Mouse (Mus musculus): ENCODE results near the gene Svep1. TPM values are rescaled to one million over a fixed set of nuclear protein-coding genes. Genes with fewer than 3 reads are reported as not detected.

The Svep1 gene
- total RNA-seq, 2 experiments from 2014 or later = 5.1 to 7.5 TPM

DNA sequence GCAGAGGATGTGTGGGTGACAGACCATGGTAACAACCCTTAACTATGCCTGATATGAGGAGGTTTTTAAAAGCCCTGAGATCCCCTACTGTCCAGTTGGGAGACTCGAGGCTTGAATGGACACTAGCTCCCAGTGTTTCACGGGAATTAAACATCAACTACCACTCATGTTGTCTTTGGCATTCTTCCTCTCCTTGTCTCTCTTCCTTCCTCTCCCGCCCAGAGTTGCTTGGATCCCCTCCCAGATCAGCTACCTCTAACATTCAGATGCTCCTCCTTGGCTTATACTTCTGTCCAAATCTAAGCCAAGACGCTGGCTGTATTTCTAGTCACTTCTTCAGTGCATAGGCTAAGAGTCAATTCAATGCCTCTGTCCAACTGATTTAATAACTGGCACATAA, 9.9 kb downstream of the Svep1 start:
- 0 out of 2 replicates have a peak overlapping the region, but pooled peaks have one; percentile 24 for H3K27ac ChIP-seq

DNA sequence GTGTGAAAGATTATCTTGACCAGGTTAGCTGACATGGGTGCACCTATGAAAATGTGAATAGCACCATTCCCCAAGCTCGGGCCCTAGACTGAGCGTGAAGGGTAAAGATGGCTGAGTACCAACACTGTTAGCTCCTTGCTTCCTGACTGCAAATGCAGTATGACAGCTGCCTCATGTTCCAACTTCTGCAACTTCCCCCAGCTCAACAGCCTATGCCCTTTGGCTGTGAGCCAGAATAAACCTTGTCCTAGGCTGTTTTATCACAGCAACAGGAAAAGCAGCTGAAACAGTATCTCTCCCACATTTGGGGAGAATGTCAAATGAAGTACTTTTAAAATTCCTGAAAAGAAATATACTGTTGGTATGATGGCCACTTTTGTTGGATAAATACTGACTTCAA, 10.7 kb downstream of the Svep1 start:
- no peak for DNase-seq
- Histone ChIP-seq H3K27ac (no peak overlapping the region), H3K4me3 (no peak overlapping the region)
- intact Hi-C loops (cut with DNase I) = no loop called here
- no peak for TF ChIP-seq CTCF (IDR thresholded peaks at IDR 0.05)

More for the DNA sequence above, 9.9 kb downstream of the Svep1 start:
- H3K4me3 ChIP-seq = no peak overlapping the region
- no peak for TF ChIP-seq CTCF (IDR thresholded peaks at IDR 0.05)
- peak; percentile 36 for DNase-seq
- intact Hi-C loops (cut with DNase I) = no loop called here

- H3K27ac ChIP-seq = 0 out of 2 replicates have a peak overlapping the region, but pooled peaks have one; percentile 28
- DNase-seq = no peak
- intact Hi-C loops (cut with DNase I) = no loop called here
- no peak for TF ChIP-seq CTCF (IDR thresholded peaks at IDR 0.05)
- H3K4me3 ChIP-seq = no peak overlapping the region
Observed at GRCm38 (mm10) chr4:58189281-58189680, 17.4 kb downstream of the Svep1 start.

DNA sequence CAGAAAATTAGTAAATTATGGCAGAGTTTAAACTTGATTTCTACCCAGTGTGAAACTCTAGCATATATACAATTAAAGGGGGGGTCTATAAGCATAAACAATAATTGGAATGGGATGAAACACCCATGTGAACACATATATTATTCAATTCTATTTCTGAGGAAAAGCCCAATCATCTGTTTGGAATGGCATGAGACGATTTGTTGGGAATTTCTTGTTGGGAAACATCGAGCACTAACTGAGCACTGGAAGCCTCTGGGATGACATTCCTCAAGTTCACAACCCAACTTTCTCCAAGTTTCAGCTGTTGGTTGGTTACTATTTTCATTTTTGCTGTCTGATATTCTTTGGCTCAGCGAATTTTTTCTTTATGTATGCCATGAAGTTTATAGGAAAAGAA, 21.3 kb downstream of the Svep1 start:
- peak overlapping the region; percentile 56 for H3K27ac ChIP-seq
- DNase-seq = no peak
- no peak for TF ChIP-seq CTCF (IDR thresholded peaks at IDR 0.05)
- no peak overlapping the region for H3K4me3 ChIP-seq
- intact Hi-C loops (cut with DNase I) = no loop called here

DNA sequence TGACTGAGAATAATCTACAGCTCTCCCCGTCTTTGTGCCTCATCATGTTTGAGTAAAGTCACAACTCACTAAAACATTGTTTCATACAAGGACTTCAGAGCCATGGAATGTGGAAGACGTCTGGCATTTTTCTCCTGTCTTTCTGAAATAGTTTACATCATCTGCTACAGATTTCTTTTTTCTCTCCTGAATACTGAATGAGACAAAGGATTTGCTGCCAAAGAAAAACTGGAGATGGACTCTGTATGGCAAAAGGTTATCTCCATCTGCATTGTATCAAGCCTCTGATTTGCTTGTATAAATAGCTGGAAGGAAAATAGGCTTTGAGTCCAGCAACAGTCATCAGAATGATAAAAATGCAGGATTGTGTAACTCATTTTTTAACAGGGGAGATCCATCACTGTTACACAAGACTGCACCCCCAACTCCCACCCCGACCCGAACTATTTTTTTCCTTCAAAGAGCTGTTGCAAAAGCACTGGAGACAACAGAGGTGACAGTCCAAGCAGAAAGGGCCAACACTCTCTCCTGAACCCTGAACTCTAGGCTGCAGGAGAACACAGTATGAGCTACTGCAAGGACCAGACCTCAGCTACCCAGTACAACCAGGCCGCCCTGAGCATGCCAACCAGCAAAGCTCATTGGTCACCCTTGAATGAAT, 21.8 kb downstream of the Svep1 start:
- Histone ChIP-seq H3K27ac (peak overlapping the region; percentile 57), H3K4me3 (no peak overlapping the region)
- TF ChIP-seq CTCF (IDR thresholded peaks at IDR 0.05) = no peak
- intact Hi-C loops (cut with DNase I) = no loop called here
- no peak for DNase-seq

- Histone ChIP-seq H3K27ac (peak overlapping the region; percentile 57), H3K4me3 (no peak overlapping the region)
- no peak for TF ChIP-seq CTCF (IDR thresholded peaks at IDR 0.05)
- no peak for DNase-seq
- intact Hi-C loops (cut with DNase I) = no loop called here
Observed at GRCm38 (mm10) chr4:58183897-58184296, 22.8 kb downstream of the Svep1 start.

- Histone ChIP-seq H3K27ac (no peak overlapping the region), H3K4me3 (no peak overlapping the region)
- no peak for DNase-seq
- TF ChIP-seq CTCF (IDR thresholded peaks at IDR 0.05) = no peak
- intact Hi-C loops (cut with DNase I) = no loop called here
Observed at GRCm38 (mm10) chr4:58178489-58178888, 28.2 kb downstream of the Svep1 start.

- no peak overlapping the region for H3K4me3 ChIP-seq
- intact Hi-C loops (cut with DNase I) = no loop called here
- TF ChIP-seq CTCF (IDR thresholded peaks at IDR 0.05) = no peak
- no peak overlapping the region for H3K27ac ChIP-seq
- DNase-seq = no peak
Observed at GRCm38 (mm10) chr4:58177256-58177655, 29.4 kb downstream of the Svep1 start.

GRCm38 (mm10) chr4:58174435-58174987, 32.1 kb downstream of the Svep1 start:
- DNase-seq = no peak
- Histone ChIP-seq H3K4me3 (no peak overlapping the region), H3K27ac (no peak overlapping the region)
- intact Hi-C loops (cut with DNase I) = no loop called here
- TF ChIP-seq CTCF (IDR thresholded peaks at IDR 0.05) = no peak

- DNase-seq = no peak
- no peak overlapping the region for H3K4me3 ChIP-seq
- no peak for TF ChIP-seq CTCF (IDR thresholded peaks at IDR 0.05)
- intact Hi-C loops (cut with DNase I) = no loop called here
- H3K27ac ChIP-seq = no peak overlapping the region
Observed at GRCm38 (mm10) chr4:58173401-58173800, 33.3 kb downstream of the Svep1 start.

DNA sequence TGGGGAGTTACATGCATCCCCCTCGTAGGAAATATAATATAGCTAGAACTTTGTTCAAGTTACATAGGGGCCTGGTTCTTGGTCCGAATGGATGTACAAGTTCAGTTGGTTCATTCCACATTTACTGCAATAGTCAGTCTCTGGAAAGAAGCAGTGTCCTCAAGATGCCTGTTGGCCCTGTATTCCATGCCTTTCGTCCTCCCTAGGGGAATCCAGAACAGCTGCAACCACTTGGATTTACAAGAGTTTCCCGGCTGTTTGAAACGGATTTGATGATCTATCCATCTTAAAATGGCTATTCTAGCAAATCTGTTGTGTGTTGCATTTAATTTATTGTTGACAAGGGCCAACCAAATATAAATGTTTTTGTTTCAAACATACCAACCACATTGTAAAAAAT, 36.2 kb downstream of the Svep1 start:
- peak; percentile 42 for DNase-seq
- H3K4me3 ChIP-seq = no peak overlapping the region
- intact Hi-C loops (cut with DNase I) = no loop called here
- peak overlapping the region; percentile 4; the same call in 1 of the 2 replicates for H3K27ac ChIP-seq
- TF ChIP-seq CTCF (IDR thresholded peaks at IDR 0.05) = no peak

DNA sequence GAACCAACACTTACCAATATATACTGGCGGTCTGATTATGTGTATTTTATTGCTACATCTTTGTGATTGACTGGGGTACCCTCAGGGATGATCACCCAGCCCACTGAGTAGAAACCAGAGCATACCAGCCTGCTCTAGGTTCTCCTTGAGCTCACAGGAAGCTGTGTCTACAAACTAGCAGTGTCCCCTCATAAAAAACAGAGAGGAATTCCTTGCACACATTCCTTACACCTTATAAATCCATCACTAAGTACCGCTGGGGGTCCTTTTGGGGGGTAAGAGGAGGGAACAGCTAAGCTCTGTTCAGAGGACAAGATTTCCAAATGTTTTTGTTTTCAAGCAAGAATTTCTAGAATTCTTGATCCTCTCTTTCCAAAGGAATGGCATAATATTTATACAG, 36.7 kb downstream of the Svep1 start:
- intact Hi-C loops (cut with DNase I) = no loop called here
- 0 out of 2 replicates have a peak overlapping the region, but pooled peaks have one; percentile 38 for H3K27ac ChIP-seq
- no peak for TF ChIP-seq CTCF (IDR thresholded peaks at IDR 0.05)
- no peak overlapping the region for H3K4me3 ChIP-seq
- DNase-seq = no peak

GRCm38 (mm10) chr4:58168366-58168765, 38.3 kb downstream of the Svep1 start:
- Histone ChIP-seq H3K27ac (no peak overlapping the region), H3K4me3 (no peak overlapping the region)
- DNase-seq = peak; percentile 43
- intact Hi-C loops (cut with DNase I) = no loop called here
- no peak for TF ChIP-seq CTCF (IDR thresholded peaks at IDR 0.05)

GRCm38 (mm10) chr4:58165711-58166110, 40.9 kb downstream of the Svep1 start:
- intact Hi-C loops (cut with DNase I) = no loop called here
- TF ChIP-seq CTCF (IDR thresholded peaks at IDR 0.05) = no peak
- DNase-seq = no peak
- no peak overlapping the region for H3K4me3 ChIP-seq
- no peak overlapping the region for H3K27ac ChIP-seq
